Mouse (Mus musculus) hindbrain, embryonic 11.5 days (tissue): ENCODE data around the gene Mast4. TPM values are rescaled to one million over a fixed set of nuclear protein-coding genes. Genes with fewer than 3 reads are reported as not detected.

Experiments
- ATAC-seq: fragments of 200-750 bp; cut with Nextera tagmentation; 2 replicates; pipeline ENCODE4 v1.8.0; 2017; ENCODE audit warnings: mild to moderate bottlenecking, moderate TSS enrichment, moderate library complexity; ENCODE audit not compliant: low FRiP score
- DNase-seq: peaks from one replicate; pipeline ENCODE4 v3.0.0-alpha.2; 2015; ENCODE audit warnings: low spot score
- H3K27ac ChIP-seq: fragments of 300-500 bp; sonication (generic); 2 replicates; pipeline ENCODE4 v1.5.1; 2014; ENCODE audit warnings: mild to moderate bottlenecking, low read depth, low read length
- H3K27me3 ChIP-seq: fragments of 300-500 bp; sonication (generic); 2 replicates; pipeline ENCODE4 v1.6.1; 2014; ENCODE audit warnings: mild to moderate bottlenecking, low read length, moderate library complexity, mixed read lengths; ENCODE audit not compliant: control insufficient read depth, insufficient read depth
- H3K36me3 ChIP-seq: fragments of 300-500 bp; sonication (generic); 2 replicates; pipeline ENCODE4 v1.6.1; 2014; ENCODE audit warnings: mild to moderate bottlenecking, low read length, moderate library complexity, mixed read lengths; ENCODE audit not compliant: control insufficient read depth, insufficient read depth
- H3K4me1 ChIP-seq: fragments of 300-500 bp; sonication (generic); replicated peaks from 2 replicates; pipeline ENCODE4 v1.6.1; 2014; ENCODE audit warnings: low read length, mixed read lengths; ENCODE audit not compliant: control insufficient read depth, insufficient read depth
- H3K4me2 ChIP-seq: fragments of 300-500 bp; sonication (generic); replicated peaks from 2 replicates; pipeline ENCODE4 v1.6.1; 2014; ENCODE audit warnings: mild to moderate bottlenecking, low read depth, low read length
- H3K4me3 ChIP-seq: fragments of 300-500 bp; sonication (generic); 2 replicates; pipeline ENCODE4 v1.5.1; 2014; ENCODE audit warnings: low read depth, low read length
- H3K9ac ChIP-seq: fragments of 300-500 bp; sonication (generic); 2 replicates; pipeline ENCODE4 v1.6.1; 2014; ENCODE audit warnings: low read depth, low read length
- H3K9me3 ChIP-seq: fragments of 300-500 bp; sonication (generic); 2 replicates; pipeline ENCODE4 v1.6.1; 2016; ENCODE audit warnings: low read length; ENCODE audit not compliant: control insufficient read depth
- WGBS: fragments of 180-500 bp; shearing (Covaris S2); extraction: QIAGEN DNeasy Blood & Tissue Kit; methylation state at CpG from one replicate; pipeline ENCODE4 v1.1.7; 2014; 5-methylcytosine and 5-hydroxymethylcytosine counted together
- polyA plus RNA-seq: library from polyadenylated mRNA; unstranded; fragments of >200 nt; fragmentation: Nextera tagmentation; extraction: Ambion mirVana; gene quantifications from 2 replicates; pipeline ENCODE4 v1.2.1, GENCODE M21; 2014

The Mast4 gene
- polyA plus RNA-seq, 1 experiment from 2014 or later = 26.9 TPM

DNA sequence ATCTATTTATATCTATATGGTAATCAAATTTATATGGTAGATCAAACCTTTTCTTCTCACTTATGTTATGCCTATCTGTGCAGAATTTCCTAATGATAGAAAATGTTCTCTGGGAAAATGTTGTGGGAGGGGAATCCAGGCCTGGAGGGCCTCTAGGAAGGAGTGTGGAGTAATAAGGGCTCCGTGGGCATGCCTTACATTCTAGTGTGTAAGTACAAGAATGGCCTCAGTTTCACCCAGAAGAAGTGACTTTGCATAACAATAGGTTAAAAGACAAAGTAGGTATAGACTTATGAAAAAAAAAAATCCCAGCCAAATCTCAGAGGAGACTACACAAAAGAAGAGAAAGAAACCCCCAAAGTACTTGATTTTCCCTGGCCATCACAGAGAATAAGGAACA is 320.1 kb downstream of the Mast4 start:
- WGBS = 42% methylated on average over 1 of the region's 1 CpGs
- H3K27ac ChIP-seq = no peak overlapping the region

DNA sequence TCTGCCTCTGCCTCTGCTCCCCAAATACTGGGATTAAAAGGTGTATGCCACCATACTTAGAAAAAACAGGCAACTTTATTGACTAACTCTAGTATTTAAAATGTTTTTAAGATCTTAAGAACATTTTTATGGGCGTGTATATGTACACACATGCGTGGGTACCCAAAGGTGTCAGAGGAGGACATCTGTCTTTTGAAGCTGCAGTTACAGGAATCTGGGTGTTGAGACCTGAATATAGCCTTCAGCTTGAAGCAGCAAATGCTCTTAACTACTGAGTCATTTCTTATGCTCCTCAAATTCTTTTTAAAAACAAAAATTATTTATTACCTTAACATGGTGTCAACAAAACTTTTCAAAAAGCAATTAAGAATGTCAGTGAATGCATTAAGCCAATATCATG is 329.1 kb downstream of the Mast4 start:
- ATAC-seq = no peak
- H3K4me2 ChIP-seq = no peak overlapping the region

More for the DNA sequence above, 320.1 kb downstream of the Mast4 start:
- ATAC-seq (no peak; the same call in 1 of the 2 replicates), DNase-seq (no peak)
- Histone ChIP-seq H3K9ac (no peak overlapping the region), H3K9me3 (no peaks in the 10 kb centered on the region), H3K36me3 (no peaks in the 10 kb centered on the region), H3K4me3 (no peak overlapping the region), H3K4me1 (peaks cover 2% of the 10 kb centered on the region; the same call in 1 of the 2 replicates), H3K27me3 (no peaks in the 10 kb centered on the region), H3K4me2 (no peak overlapping the region)

DNA sequence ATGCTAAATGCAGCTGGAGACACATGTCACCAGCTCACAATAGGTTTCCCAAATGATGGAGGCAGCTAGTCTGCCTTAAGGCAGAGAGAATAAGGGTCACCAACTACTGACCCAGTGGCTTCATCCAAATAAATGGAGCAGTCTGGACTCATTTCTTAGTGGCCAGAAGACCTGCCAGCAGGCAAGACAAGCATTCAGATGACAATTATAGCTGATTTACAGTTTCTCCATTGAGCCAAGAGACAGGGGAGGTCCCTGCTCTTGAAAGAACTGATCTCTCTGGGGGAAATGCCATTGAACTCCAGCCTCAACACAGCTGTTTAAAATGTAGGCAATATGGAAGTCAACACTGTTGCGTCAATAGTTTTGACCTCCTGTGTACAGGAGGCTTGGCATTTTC is 332.5 kb downstream of the Mast4 start:
- Histone ChIP-seq H3K4me1 (no peaks in the 10 kb centered on the region), H3K9ac (no peak overlapping the region), H3K27ac (no peak overlapping the region), H3K9me3 (no peaks in the 10 kb centered on the region), H3K36me3 (no peaks in the 10 kb centered on the region), H3K4me2 (no peak overlapping the region), H3K4me3 (no peak overlapping the region), H3K27me3 (no peaks in the 10 kb centered on the region)
- ATAC-seq = peak; percentile 40; the same call in 1 of the 2 replicates
- no peak for DNase-seq
- WGBS = 53% methylated on average over 1 of the region's 1 CpGs

More for the DNA sequence above, 329.1 kb downstream of the Mast4 start:
- Histone ChIP-seq H3K36me3 (no peaks in the 10 kb centered on the region), H3K27ac (no peak overlapping the region), H3K9me3 (no peaks in the 10 kb centered on the region), H3K9ac (no peak overlapping the region), H3K4me1 (no peaks in the 10 kb centered on the region), H3K27me3 (no peaks in the 10 kb centered on the region), H3K4me3 (no peak overlapping the region)
- 92% methylated on average over 2 of the region's 2 CpGs for WGBS
- no peak for DNase-seq

DNA sequence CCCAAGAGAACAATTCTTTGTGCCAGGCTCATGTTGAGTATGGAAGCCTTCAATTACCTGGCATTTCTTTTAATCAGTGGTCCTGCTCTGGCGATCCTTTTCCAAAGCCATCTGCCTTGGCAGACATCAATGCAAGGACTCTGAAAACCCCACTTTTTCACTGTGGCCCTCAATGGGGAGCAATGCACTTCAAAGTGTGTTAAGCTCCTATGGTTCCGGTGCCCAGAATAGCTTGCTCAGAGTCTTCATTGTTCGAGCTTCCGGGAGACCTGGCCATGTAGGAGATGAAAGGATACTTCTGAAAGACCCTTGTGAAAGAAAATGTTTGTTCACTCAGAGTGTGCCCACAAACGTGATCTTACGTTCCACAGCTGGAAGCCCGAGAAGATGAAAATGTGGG is 333.4 kb downstream of the Mast4 start:
- H3K9ac ChIP-seq = no peak overlapping the region
- no peak overlapping the region for H3K4me3 ChIP-seq
- H3K9me3 ChIP-seq = no peaks in the 10 kb centered on the region
- ATAC-seq (no peak), DNase-seq (no peak)
- H3K4me2 ChIP-seq = no peak overlapping the region
- no peaks in the 10 kb centered on the region for H3K36me3 ChIP-seq
- H3K4me1 ChIP-seq = no peaks in the 10 kb centered on the region
- no peaks in the 10 kb centered on the region for H3K27me3 ChIP-seq
- H3K27ac ChIP-seq = no peak overlapping the region
- 46% methylated on average over 7 of the region's 7 CpGs for WGBS

DNA sequence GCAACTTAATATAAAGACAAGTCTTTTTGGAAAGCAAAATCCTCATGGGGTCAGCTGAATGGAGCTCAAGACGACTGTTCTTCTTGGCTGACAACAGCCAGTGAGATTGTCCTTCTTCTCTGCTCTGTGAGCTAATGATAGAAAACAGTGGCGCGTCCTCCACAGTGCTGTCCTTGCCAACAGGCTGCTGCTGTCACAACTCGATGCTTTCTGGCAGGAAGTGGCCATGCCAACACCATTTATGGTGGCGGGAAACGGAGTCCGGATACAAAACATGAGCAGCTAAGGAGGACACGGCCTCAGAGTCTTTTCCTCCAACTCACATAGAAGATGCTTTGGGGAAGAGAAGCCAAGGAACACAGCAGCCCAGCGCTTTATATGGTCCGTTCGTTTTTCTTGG is 340.2 kb downstream of the Mast4 start:
- 93% methylated on average over 11 of the region's 11 CpGs for WGBS
- DNase-seq = no peak
- no peaks in the 10 kb centered on the region for H3K9me3 ChIP-seq
- no peak overlapping the region for H3K4me2 ChIP-seq
- ATAC-seq = no peak
- H3K27ac ChIP-seq = no peak overlapping the region
- no peaks in the 10 kb centered on the region for H3K36me3 ChIP-seq
- H3K4me1 ChIP-seq = no peaks in the 10 kb centered on the region
- no peak overlapping the region for H3K4me3 ChIP-seq
- no peak overlapping the region for H3K9ac ChIP-seq
- no peaks in the 10 kb centered on the region for H3K27me3 ChIP-seq

DNA sequence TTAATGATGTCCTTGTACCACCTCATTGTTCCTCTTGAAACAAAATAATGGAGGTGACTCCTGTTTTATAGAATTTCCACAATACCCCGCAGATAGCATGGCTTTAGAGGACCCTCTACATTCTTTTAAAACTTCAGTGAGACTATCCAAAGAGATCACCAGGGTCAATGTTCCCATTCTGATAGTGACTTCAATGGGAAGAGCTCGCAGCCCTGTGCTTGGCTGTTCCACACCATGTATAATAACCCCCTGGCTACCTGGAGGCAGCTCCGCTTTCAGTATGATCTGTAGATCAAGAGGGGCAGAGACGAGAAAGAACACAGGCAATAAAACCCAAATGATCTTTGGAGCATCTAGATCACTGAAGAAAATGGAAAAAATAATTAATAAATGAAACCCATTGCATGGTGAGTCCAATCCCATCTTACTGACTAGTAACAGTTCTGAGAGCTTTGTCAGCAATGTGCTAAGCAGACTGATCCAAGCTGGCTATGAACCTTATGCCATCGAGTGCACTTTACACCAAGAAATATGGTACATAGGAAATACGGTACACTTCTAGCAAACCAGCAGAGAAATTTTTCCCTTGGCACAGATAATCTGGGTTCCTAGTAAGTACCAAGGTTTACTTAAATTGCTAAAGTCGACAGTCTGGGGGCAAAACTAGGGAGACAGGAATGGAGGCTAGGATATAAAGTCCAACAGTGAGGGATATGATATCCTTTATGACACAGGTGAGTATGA is 341.4 kb downstream of the Mast4 start:
- 88% methylated on average over 7 of the region's 7 CpGs for WGBS
- no peak for ATAC-seq
- H3K9ac ChIP-seq = no peak overlapping the region
- H3K36me3 ChIP-seq = no peaks in the 10 kb centered on the region
- no peak overlapping the region for H3K4me2 ChIP-seq
- H3K4me3 ChIP-seq = no peak overlapping the region
- no peak for DNase-seq
- no peak overlapping the region for H3K27ac ChIP-seq
- no peaks in the 10 kb centered on the region for H3K9me3 ChIP-seq
- no peaks in the 10 kb centered on the region for H3K4me1 ChIP-seq
- no peaks in the 10 kb centered on the region for H3K27me3 ChIP-seq

DNA sequence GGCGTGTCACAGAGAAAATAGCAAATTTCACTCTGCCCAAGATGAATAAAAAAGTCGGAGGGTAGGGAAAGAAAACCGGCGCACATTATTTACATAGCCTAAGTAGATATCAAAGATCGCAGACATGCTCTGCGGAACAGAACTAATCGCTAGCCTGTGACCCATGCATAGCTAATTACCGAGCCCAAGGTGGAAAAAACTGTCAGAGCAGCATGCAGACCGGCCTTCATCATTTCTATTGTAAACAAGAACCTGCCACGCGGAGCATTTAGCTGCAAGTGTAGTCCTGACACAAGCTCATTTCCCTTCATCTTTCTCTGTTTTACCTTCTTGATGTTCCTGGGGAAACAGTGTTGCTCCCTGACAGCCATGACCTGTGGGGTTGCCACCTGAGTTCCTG is 342.4 kb downstream of the Mast4 start:
- no peaks in the 10 kb centered on the region for H3K9me3 ChIP-seq
- no peaks in the 10 kb centered on the region for H3K4me1 ChIP-seq
- 68% methylated on average over 11 of the region's 11 CpGs for WGBS
- H3K36me3 ChIP-seq = no peaks in the 10 kb centered on the region
- H3K27me3 ChIP-seq = no peaks in the 10 kb centered on the region
- no peak overlapping the region for H3K9ac ChIP-seq
- H3K4me2 ChIP-seq = no peak overlapping the region
- H3K4me3 ChIP-seq = no peak overlapping the region
- no peak overlapping the region for H3K27ac ChIP-seq
- no peak for ATAC-seq
- no peak for DNase-seq

DNA sequence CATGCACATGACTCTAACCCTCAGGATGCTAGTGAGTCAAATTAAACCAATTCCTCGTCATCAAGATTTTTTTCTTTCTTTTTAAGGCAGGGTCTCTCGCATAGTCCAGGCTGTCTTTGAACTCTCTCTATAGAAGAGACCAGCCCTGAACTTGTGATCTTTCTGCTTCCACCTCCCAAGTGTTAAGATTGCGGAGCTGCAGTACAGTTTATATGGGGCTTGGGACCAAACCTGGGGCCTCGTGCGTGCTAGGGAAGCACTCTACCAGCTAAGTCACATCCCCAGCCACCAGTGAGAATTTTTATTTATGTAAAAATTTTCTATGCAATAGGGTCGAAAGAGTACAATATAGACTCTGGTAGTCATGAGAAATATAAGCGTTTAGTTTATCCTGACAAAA is 343.1 kb downstream of the Mast4 start:
- Histone ChIP-seq H3K27ac (no peak overlapping the region), H3K4me2 (no peak overlapping the region), H3K4me3 (no peak overlapping the region), H3K9ac (no peak overlapping the region), H3K9me3 (no peaks in the 10 kb centered on the region), H3K4me1 (no peaks in the 10 kb centered on the region), H3K27me3 (no peaks in the 10 kb centered on the region), H3K36me3 (no peaks in the 10 kb centered on the region)
- no peak for ATAC-seq
- no peak for DNase-seq
- WGBS = 91% methylated on average over 7 of the region's 7 CpGs

DNA sequence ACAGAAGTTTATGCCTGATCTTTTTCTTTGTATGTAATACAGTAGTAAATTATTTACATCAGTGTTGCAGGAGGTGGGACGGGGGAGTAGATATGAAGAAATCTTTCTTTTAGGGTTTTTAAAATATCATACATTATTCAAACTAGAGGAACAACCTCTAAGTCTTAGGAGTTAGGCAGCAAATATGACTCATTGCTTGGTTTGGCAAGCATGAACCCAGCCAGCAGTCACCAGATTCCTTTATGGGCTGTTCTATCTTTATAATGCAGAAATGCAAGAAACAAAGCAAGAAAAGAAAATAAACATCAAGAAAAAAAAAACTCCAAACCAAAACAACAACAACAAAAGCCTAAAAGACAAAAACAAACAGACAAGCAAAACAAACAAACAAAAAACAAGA is 344.2 kb downstream of the Mast4 start:
- Histone ChIP-seq H3K4me1 (no peaks in the 10 kb centered on the region), H3K9ac (no peak overlapping the region), H3K36me3 (no peaks in the 10 kb centered on the region), H3K27me3 (no peaks in the 10 kb centered on the region), H3K9me3 (no peaks in the 10 kb centered on the region), H3K4me2 (no peak overlapping the region), H3K27ac (no peak overlapping the region), H3K4me3 (no peak overlapping the region)
- DNase-seq (no peak), ATAC-seq (no peak)
- WGBS = 92% methylated on average over 1 of the region's 1 CpGs
